In the genomic region with DNA sequence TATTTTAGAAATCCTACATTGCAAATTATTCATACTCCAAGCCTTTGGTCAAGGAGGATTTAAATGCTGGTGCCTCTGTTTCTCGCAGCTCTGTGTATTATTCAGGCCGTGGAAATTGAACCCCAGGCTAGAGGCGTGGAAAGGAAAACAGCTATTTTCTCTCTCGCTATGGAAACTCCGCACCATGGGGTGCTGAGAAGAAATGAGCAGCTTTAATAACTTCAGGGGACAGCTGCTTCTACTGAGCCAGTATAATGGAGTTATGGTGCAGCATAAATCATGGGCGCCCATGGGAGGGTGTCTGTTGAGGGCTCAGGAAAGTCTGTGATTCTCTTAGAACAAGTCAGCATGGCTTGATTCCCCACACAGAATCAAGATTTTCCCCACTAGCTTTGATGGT, we compare ENCODE assay signal across 21 mouse cellular contexts.
A peak's percentile ranks its signal among the peaks of the same experiment; 100 is the strongest.
DNase-seq lines count a peak whose midpoint lies in the region; ATAC-seq and TF ChIP-seq lines count a peak whose summit lies in the region.
"Had no signal": no experiment of that assay in that cellular context is flagged by ENCODE, and none has a peak within 500 bp of the region (broad histone marks: within the 10 kb centered on the region; RNA-seq: fewer than 3 reads in every experiment).

No protein-coding gene starts in this region.

- no peaks in the 10 kb centered on the region for H3K27me3 ChIP-seq in forebrain, postnatal 0 days (ENCODE audit: insufficient read depth, low read length)
- H3K27me3 ChIP-seq in forebrain, embryonic 16.5 days (replicated peaks; ENCODE audit: control insufficient read depth, insufficient read depth, low read length): no peaks in the 10 kb centered on the region
- no peaks in the 10 kb centered on the region; the same call in 1 of the 2 replicates for H3K27me3 ChIP-seq in hindbrain, embryonic 12.5 days
- peaks cover 4% of the 10 kb centered on the region; the same call in 1 of the 2 replicates for H3K27me3 ChIP-seq in midbrain, embryonic 10.5 days (ENCODE audit: low read depth, poor library complexity, severe bottlenecking)
- H3K27me3 ChIP-seq in neural tube, embryonic 12.5 days (replicated peaks): no peaks in the 10 kb centered on the region
- no peaks in the 10 kb centered on the region for H3K27me3 ChIP-seq in thymus, adult 2 months (ENCODE audit: control insufficient read depth, insufficient read depth, low read length)
- H3K27me3 ChIP-seq: limb, embryonic 13.5 days had no signal

- no peak overlapping the region for H3K4me2 ChIP-seq in forebrain, postnatal 0 days (ENCODE audit: low read depth)
- H3K4me2 ChIP-seq in forebrain, embryonic 16.5 days (ENCODE audit: low read length): no peak overlapping the region
- no peak overlapping the region for H3K4me2 ChIP-seq in hindbrain, embryonic 12.5 days (replicated peaks)
- no peak overlapping the region for H3K4me2 ChIP-seq in neural tube, embryonic 12.5 days (replicated peaks)
- H3K4me2 ChIP-seq: heart, embryonic 11.5 days; limb, embryonic 13.5 days had no signal

- H3K27ac ChIP-seq in forebrain, postnatal 0 days (ENCODE audit: low read depth, low read length): no peak overlapping the region
- no peak overlapping the region for H3K27ac ChIP-seq in forebrain, embryonic 16.5 days (ENCODE audit: low read length)
- H3K27ac ChIP-seq in hindbrain, embryonic 12.5 days: peak overlapping the region; percentile 23; the same call in 1 of the 2 replicates
- peak overlapping the region; percentile 64; the same call in 1 of the 2 replicates for H3K27ac ChIP-seq in midbrain, embryonic 10.5 days (replicated peaks)
- H3K27ac ChIP-seq in neural tube, embryonic 12.5 days: no peak overlapping the region
- no peak overlapping the region for H3K27ac ChIP-seq in thymus, adult 2 months (ENCODE audit: control insufficient read depth, insufficient read depth, low read length)
- H3K27ac ChIP-seq: embryonic facial prominence, embryonic 10.5 days; left cerebral cortex, adult 2 months; limb, embryonic 13.5 days had no signal

- H3K36me3 ChIP-seq in forebrain, postnatal 0 days (ENCODE audit: insufficient read depth): no peaks in the 10 kb centered on the region
- no peaks in the 10 kb centered on the region for H3K36me3 ChIP-seq in forebrain, embryonic 16.5 days (ENCODE audit: control insufficient read depth, insufficient read depth)
- H3K36me3 ChIP-seq in hindbrain, embryonic 12.5 days: no peaks in the 10 kb centered on the region
- no peaks in the 10 kb centered on the region for H3K36me3 ChIP-seq in midbrain, embryonic 10.5 days
- H3K36me3 ChIP-seq in neural tube, embryonic 12.5 days: no peaks in the 10 kb centered on the region
- no peaks in the 10 kb centered on the region for H3K36me3 ChIP-seq in thymus, adult 2 months (ENCODE audit: control insufficient read depth, insufficient read depth, low read length)
- H3K36me3 ChIP-seq: embryonic facial prominence, embryonic 10.5 days; G1E; limb, embryonic 13.5 days had no signal

- WGBS in forebrain, postnatal 0 days: 52% methylated on average over 6 of the region's 6 CpGs
- WGBS in forebrain, embryonic 16.5 days: 53% methylated on average over 6 of the region's 6 CpGs
- WGBS in hindbrain, embryonic 12.5 days: 40% methylated on average over 6 of the region's 6 CpGs
- WGBS in midbrain, embryonic 10.5 days: 68% methylated on average over 6 of the region's 6 CpGs
- WGBS in neural tube, embryonic 12.5 days: 24% methylated on average over 6 of the region's 6 CpGs
- 98% methylated on average over 6 of the region's 6 CpGs for WGBS in thymus, adult 2 months

- H3K4me3 ChIP-seq in forebrain, postnatal 0 days (ENCODE audit: low read depth, low read length): no peak overlapping the region
- no peak overlapping the region for H3K4me3 ChIP-seq in forebrain, embryonic 16.5 days (replicated peaks; ENCODE audit: low read length)
- H3K4me3 ChIP-seq in hindbrain, embryonic 12.5 days: no peak overlapping the region
- H3K4me3 ChIP-seq in midbrain, embryonic 10.5 days: no peak overlapping the region
- H3K4me3 ChIP-seq in neural tube, embryonic 12.5 days: no peak overlapping the region
- H3K4me3 ChIP-seq in thymus, adult 2 months (ENCODE audit: control insufficient read depth, insufficient read depth, low read length): no peak overlapping the region
- H3K4me3 ChIP-seq: embryonic facial prominence, embryonic 10.5 days; left cerebral cortex, adult 2 months; limb, embryonic 13.5 days had no signal

- no peak for TF ChIP-seq POLR2A in thymus, adult 2 months (IDR thresholded peaks at IDR 0.05; ENCODE audit: control insufficient read depth, extremely low read depth, insufficient read depth, low read length, poor library complexity)

- H3K9me3 ChIP-seq in forebrain, postnatal 0 days (ENCODE audit: low read length): no peaks in the 10 kb centered on the region
- H3K9me3 ChIP-seq in forebrain, embryonic 16.5 days (ENCODE audit: control insufficient read depth, low read length): no peaks in the 10 kb centered on the region
- no peaks in the 10 kb centered on the region for H3K9me3 ChIP-seq in hindbrain, embryonic 12.5 days (replicated peaks)
- 0 out of 2 replicates have a peak, but pooled peaks cover 4% of the 10 kb centered on the region for H3K9me3 ChIP-seq in midbrain, embryonic 10.5 days (replicated peaks)
- no peaks in the 10 kb centered on the region for H3K9me3 ChIP-seq in neural tube, embryonic 12.5 days
- H3K9me3 ChIP-seq: embryonic facial prominence, embryonic 10.5 days; limb, embryonic 13.5 days had no signal

- peak; percentile 53 for ATAC-seq in forebrain, postnatal 0 days
- no peak for ATAC-seq in forebrain, embryonic 16.5 days
- ATAC-seq in hindbrain, embryonic 12.5 days (ENCODE audit: low FRiP score): peak; percentile 38
- ATAC-seq in neural tube, embryonic 12.5 days (ENCODE audit: low FRiP score, low read depth): peak; percentile 67
- no peak for ATAC-seq in inflammation-experienced regulatory T-cells, adult 6 months
- ATAC-seq: forebrain, embryonic 14.5 days had no signal

- DNase-seq in forebrain, postnatal 0 days: peak; percentile 22
- no peak for DNase-seq in midbrain, embryonic 10.5 days (ENCODE audit: low spot score)
- no peak for DNase-seq in MN1 (ENCODE audit: low spot score)
- DNase-seq in thymus, adult 2 months: no peak
- DNase-seq: adrenal gland, postnatal 36 days; cerebellum, adult 8-10 months; heart, postnatal 10 days; kidney, adult 8-10 months; kidney, postnatal 25 days; lung, postnatal 10 days; right cerebral cortex, postnatal 4 days had no signal

- no peaks in the 10 kb centered on the region for H3K4me1 ChIP-seq in forebrain, postnatal 0 days (ENCODE audit: insufficient read depth)
- H3K4me1 ChIP-seq in forebrain, embryonic 16.5 days (replicated peaks; ENCODE audit: control insufficient read depth, insufficient read depth, low read length): peaks cover 3% of the 10 kb centered on the region; the same call in 1 of the 2 replicates
- H3K4me1 ChIP-seq in hindbrain, embryonic 12.5 days: peaks cover 30% of the 10 kb centered on the region
- H3K4me1 ChIP-seq in midbrain, embryonic 10.5 days: peaks cover 54% of the 10 kb centered on the region
- peaks cover 27% of the 10 kb centered on the region for H3K4me1 ChIP-seq in neural tube, embryonic 12.5 days
- H3K4me1 ChIP-seq in thymus, adult 2 months (replicated peaks; ENCODE audit: control insufficient read depth, insufficient read depth, low read length): no peaks in the 10 kb centered on the region

- H3K9ac ChIP-seq in forebrain, postnatal 0 days: no peak overlapping the region
- no peak overlapping the region for H3K9ac ChIP-seq in forebrain, embryonic 16.5 days (replicated peaks; ENCODE audit: low read depth, low read length)
- no peak overlapping the region for H3K9ac ChIP-seq in hindbrain, embryonic 12.5 days
- H3K9ac ChIP-seq in neural tube, embryonic 12.5 days: no peak overlapping the region
- H3K9ac ChIP-seq: limb, embryonic 13.5 days had no signal

- TF ChIP-seq CTCF in forebrain, postnatal 0 days (IDR thresholded peaks at IDR 0.05; ENCODE audit: low read depth): no peak
- no peak for TF ChIP-seq CTCF in thymus, adult 2 months (IDR thresholded peaks at IDR 0.05; ENCODE audit: borderline replicate concordance, control insufficient read depth, extremely low read depth, insufficient read depth, low read length, poor library complexity)

Comparison
In these comparisons a context has a peak if more than half of its experiments do, and no peak if none do; other contexts are left out.
1. ATAC-seq: peak in forebrain, postnatal 0 days (single experiment), hindbrain, embryonic 12.5 days (single experiment) and neural tube, embryonic 12.5 days (single experiment); none in forebrain, embryonic 16.5 days (single experiment) and inflammation-experienced regulatory T-cells, adult 6 months (single experiment).
2. H3K27ac ChIP-seq: peak in hindbrain, embryonic 12.5 days (single experiment) and midbrain, embryonic 10.5 days (single experiment); none in forebrain, postnatal 0 days (single experiment), forebrain, embryonic 16.5 days (single experiment), neural tube, embryonic 12.5 days (single experiment) and thymus, adult 2 months (single experiment).